Mouse (Mus musculus): ENCODE measurements around the gene Prr5. TPM values are rescaled to one million over a fixed set of nuclear protein-coding genes. Genes with fewer than 3 reads are reported as not detected.

The Prr5 gene
- total and polyA plus RNA-seq, 3 experiments, result not detected

DNA sequence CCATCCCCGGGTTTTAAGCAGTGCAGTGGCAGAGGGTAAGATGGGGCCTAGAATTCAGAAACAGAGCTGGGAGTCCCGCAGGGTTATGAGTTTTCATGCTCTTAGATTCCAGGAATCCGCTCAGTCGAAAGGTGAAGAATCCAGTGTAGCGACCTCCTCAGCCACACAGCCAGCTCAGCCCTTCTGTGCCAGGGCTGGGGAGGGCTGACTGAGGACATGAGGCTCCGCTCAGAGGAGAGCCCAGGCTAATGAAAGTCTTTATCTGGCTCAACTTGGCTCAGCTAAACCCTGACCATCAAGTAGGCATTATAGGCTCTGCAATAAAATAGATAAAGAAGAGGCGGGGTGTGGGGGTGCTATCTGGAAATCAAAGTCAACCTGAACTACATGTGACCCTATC lies 16.3 kb upstream of the Prr5 start:
- H3K4me3 ChIP-seq (ENCODE audit: low read depth, low read length), result no peak overlapping the region
- H3K4me1 ChIP-seq (ENCODE audit: insufficient read depth, low read depth, low read length), result no peaks in the 10 kb centered on the region
- no peak for ATAC-seq (ENCODE audit: extremely low read depth, insufficient number of reproducible peaks, low FRiP score, poor library complexity, severe bottlenecking)
- no peaks in the 10 kb centered on the region for H3K36me3 ChIP-seq (replicated peaks)
- TF ChIP-seq GATA2 (IDR thresholded peaks at IDR 0.05; ENCODE audit: borderline replicate concordance, low read depth, low read length) (no peak), GATA1 (IDR thresholded peaks at IDR 0.05; ENCODE audit: borderline replicate concordance, low read length) (no peak), POLR2AphosphoS5 (IDR thresholded peaks at IDR 0.05; ENCODE audit: insufficient replicate concordance, low read depth, low read length) (no peak), TAL1 (conservative IDR thresholded peaks at IDR 0.05; ENCODE audit: low read depth, low read length) (no peak), CTCF (IDR thresholded peaks at IDR 0.05; ENCODE audit: low read depth, low read length) (no peak)
- no peaks in the 10 kb centered on the region for H3K27me3 ChIP-seq (ENCODE audit: insufficient read depth, low read length)
- H3K9me3 ChIP-seq (replicated peaks), result peaks cover 75% of the 10 kb centered on the region
- no peak for DNase-seq (ENCODE audit: low spot score)

DNA sequence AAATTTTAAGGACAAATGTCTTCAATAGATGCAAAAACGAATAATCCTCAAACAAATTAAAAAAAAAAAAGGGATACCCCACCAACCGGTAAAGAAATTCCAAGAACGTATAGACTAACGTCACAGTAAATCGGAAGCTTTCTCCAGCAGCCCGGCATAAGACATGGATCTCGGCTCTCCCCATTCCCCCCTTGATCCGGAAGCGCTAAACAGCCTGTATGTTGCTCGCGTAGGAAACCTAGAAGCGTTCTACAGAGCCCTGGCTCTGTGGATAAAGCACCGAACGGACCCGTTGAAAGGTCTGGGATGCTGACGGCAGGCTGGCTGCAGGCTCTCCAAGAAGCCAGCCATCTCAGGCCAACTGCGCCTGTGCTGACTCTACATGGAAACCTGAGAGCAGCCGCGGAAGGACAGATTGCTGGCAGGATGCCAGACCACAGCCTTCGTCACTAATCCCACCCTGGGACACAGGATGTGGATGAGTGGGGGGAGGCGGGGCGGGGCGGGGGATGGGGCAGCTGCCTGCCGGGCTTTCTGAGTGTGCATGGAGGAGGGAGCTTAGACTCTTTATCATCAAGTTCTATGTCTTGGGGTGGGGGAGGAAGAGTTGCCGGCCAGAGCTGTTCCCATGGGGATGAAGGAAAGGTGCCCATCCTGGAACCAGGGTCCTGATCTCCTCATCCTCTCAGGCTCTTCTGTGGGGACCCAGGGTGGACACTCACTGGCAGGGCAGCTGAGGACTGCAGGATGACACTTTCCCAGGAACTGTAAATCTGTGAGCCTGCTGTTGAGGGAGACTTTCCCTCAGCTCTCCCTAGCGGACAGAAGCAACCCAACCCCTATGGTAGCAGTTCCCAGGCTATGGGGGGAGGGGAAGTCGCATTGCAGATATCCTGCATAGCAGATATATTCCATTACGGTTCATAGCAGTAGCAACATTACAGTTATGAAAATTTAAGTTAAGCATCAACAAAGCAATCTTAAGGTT lies 15.1 kb upstream of the Prr5 start:
- TF ChIP-seq GATA1 (IDR thresholded peaks at IDR 0.05; ENCODE audit: borderline replicate concordance, low read length) (no peak), CTCF (IDR thresholded peaks at IDR 0.05; ENCODE audit: low read depth, low read length) (no peak), GATA2 (IDR thresholded peaks at IDR 0.05; ENCODE audit: borderline replicate concordance, low read depth, low read length) (no peak), TAL1 (conservative IDR thresholded peaks at IDR 0.05; ENCODE audit: low read depth, low read length) (no peak), POLR2AphosphoS5 (IDR thresholded peaks at IDR 0.05; ENCODE audit: insufficient replicate concordance, low read depth, low read length) (no peak)
- no peaks in the 10 kb centered on the region for H3K27me3 ChIP-seq (ENCODE audit: insufficient read depth, low read length)
- ATAC-seq (ENCODE audit: extremely low read depth, insufficient number of reproducible peaks, low FRiP score, poor library complexity, severe bottlenecking), result no peak
- H3K4me3 ChIP-seq (ENCODE audit: low read depth, low read length), result no peak overlapping the region
- H3K4me1 ChIP-seq (ENCODE audit: insufficient read depth, low read depth, low read length), result no peaks in the 10 kb centered on the region
- no peak for DNase-seq (ENCODE audit: low spot score)
- peaks cover 77% of the 10 kb centered on the region for H3K9me3 ChIP-seq (replicated peaks)
- H3K36me3 ChIP-seq (replicated peaks), result no peaks in the 10 kb centered on the region

DNA sequence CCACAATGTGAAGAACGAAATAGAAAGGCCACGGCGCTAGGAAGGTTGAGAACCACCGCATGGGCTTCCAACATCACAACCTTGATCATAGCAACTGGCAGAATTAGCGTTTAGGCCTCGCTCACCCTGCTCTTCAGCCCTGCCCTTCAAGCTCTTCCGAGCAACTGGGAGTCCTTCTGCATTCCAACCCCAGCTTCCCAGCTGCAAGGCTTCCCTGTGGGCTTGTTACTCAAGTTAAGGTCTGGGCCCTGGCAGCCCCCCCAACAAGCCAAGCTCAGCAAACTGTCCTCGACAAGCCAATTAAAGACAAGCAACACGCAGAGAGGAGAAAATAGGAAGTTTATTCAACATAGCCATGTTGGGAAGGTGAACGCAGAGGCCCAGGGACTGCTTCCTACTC lies 14.4 kb upstream of the Prr5 start:
- Histone ChIP-seq H3K9me3 (replicated peaks) (peaks cover 77% of the 10 kb centered on the region), H3K27me3 (ENCODE audit: insufficient read depth, low read length) (no peaks in the 10 kb centered on the region), H3K4me3 (ENCODE audit: low read depth, low read length) (no peak overlapping the region), H3K4me1 (ENCODE audit: insufficient read depth, low read depth, low read length) (no peaks in the 10 kb centered on the region), H3K36me3 (replicated peaks) (no peaks in the 10 kb centered on the region)
- TF ChIP-seq GATA2 (IDR thresholded peaks at IDR 0.05; ENCODE audit: borderline replicate concordance, low read depth, low read length) (no peak), GATA1 (IDR thresholded peaks at IDR 0.05; ENCODE audit: borderline replicate concordance, low read length) (no peak), POLR2AphosphoS5 (IDR thresholded peaks at IDR 0.05; ENCODE audit: insufficient replicate concordance, low read depth, low read length) (no peak), CTCF (IDR thresholded peaks at IDR 0.05; ENCODE audit: low read depth, low read length) (no peak), TAL1 (conservative IDR thresholded peaks at IDR 0.05; ENCODE audit: low read depth, low read length) (no peak)
- no peak for ATAC-seq (ENCODE audit: extremely low read depth, insufficient number of reproducible peaks, low FRiP score, poor library complexity, severe bottlenecking)
- no peak for DNase-seq (ENCODE audit: low spot score)

DNA sequence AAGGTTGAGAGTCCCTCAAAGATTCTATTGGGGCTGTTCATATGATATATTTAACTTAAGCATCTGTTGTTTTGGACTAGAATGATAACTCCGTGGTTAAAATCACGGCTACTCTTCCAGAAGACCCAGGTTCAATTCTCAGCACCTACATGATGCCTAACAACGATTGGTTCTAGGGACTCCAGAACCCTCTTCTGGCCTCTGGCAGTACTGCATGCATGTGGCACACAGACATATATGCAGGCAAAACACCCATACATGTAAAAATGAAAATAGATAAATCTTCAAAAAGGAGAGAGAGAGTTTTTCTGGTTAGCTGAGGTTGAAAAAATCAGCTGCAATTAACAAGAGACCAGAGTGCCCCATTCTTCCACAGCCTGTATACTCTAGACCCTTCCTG lies 12.7 kb upstream of the Prr5 start:
- Histone ChIP-seq H3K4me3 (ENCODE audit: low read depth, low read length) (no peak overlapping the region), H3K27me3 (ENCODE audit: insufficient read depth, low read length) (no peaks in the 10 kb centered on the region), H3K36me3 (replicated peaks) (no peaks in the 10 kb centered on the region), H3K9me3 (replicated peaks) (peaks cover 70% of the 10 kb centered on the region), H3K4me1 (ENCODE audit: insufficient read depth, low read depth, low read length) (no peaks in the 10 kb centered on the region)
- ATAC-seq (ENCODE audit: extremely low read depth, insufficient number of reproducible peaks, low FRiP score, poor library complexity, severe bottlenecking) (no peak), DNase-seq (ENCODE audit: low spot score) (no peak)
- TF ChIP-seq POLR2AphosphoS5 (IDR thresholded peaks at IDR 0.05; ENCODE audit: insufficient replicate concordance, low read depth, low read length), result no peak
- no peak for TF ChIP-seq GATA2 (IDR thresholded peaks at IDR 0.05; ENCODE audit: borderline replicate concordance, low read depth, low read length)
- no peak for TF ChIP-seq TAL1 (conservative IDR thresholded peaks at IDR 0.05; ENCODE audit: low read depth, low read length)
- TF ChIP-seq CTCF (IDR thresholded peaks at IDR 0.05; ENCODE audit: low read depth, low read length), result no peak
- TF ChIP-seq GATA1 (IDR thresholded peaks at IDR 0.05; ENCODE audit: borderline replicate concordance, low read length), result no peak

DNA sequence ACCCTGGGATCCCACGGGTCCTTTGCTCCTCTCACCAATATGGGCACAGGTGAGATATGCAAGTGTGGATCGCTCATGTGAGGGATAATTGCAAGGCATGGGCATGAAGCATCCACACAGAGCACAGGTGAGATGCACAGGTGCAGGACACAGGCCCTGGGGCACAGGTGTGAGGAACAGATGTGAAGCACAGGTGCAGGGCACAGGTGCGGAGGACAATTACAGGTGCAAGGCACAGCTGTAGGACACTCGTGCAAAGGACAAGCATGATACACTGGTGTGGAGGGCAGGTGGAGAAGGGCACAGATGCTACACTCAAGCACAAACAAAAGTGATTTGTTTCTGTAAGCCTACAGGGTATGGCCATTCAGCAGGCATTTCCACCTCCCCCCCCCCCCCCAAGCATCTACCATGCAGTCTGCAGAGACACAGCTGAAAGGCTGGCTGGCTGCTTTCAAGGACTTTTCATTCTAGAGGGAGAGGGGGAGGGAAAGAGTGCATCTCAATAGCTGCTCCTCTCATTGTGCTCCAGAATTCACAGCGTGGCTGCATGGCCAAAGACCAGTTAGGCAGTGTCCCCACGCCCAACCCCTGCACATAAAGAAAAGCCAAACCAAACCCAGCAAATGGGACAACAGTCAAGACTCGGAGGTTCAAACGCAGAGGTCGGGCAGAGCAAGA lies 11.9 kb upstream of the Prr5 start:
- ATAC-seq (ENCODE audit: extremely low read depth, insufficient number of reproducible peaks, low FRiP score, poor library complexity, severe bottlenecking) (no peak), DNase-seq (ENCODE audit: low spot score) (no peak)
- Histone ChIP-seq H3K9me3 (replicated peaks) (peaks cover 73% of the 10 kb centered on the region), H3K27me3 (ENCODE audit: insufficient read depth, low read length) (no peaks in the 10 kb centered on the region), H3K4me1 (ENCODE audit: insufficient read depth, low read depth, low read length) (no peaks in the 10 kb centered on the region), H3K36me3 (replicated peaks) (no peaks in the 10 kb centered on the region), H3K4me3 (ENCODE audit: low read depth, low read length) (no peak overlapping the region)
- TF ChIP-seq GATA1 (IDR thresholded peaks at IDR 0.05; ENCODE audit: borderline replicate concordance, low read length) (no peak), CTCF (IDR thresholded peaks at IDR 0.05; ENCODE audit: low read depth, low read length) (no peak), GATA2 (IDR thresholded peaks at IDR 0.05; ENCODE audit: borderline replicate concordance, low read depth, low read length) (no peak), TAL1 (conservative IDR thresholded peaks at IDR 0.05; ENCODE audit: low read depth, low read length) (no peak), POLR2AphosphoS5 (IDR thresholded peaks at IDR 0.05; ENCODE audit: insufficient replicate concordance, low read depth, low read length) (no peak)

DNA sequence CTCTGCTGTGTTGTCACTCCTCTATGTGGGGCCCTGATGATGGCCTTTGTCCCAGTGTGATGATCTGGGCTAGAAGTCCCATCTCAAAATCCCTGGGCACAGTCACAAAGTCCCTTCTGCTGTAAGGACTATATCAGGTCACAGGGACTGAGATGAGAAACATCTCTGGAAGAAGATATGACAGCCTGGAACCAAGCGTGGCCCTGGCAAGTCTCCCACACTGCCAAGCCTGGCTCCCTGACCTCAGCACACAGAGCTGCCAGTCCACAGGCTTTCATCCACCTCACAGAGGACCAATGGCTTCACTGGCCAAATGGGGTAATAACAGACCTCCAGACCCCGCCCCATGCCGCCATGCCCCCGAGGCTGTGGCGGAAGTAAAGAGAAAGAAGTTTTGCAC lies 10.8 kb upstream of the Prr5 start:
- TF ChIP-seq TAL1 (conservative IDR thresholded peaks at IDR 0.05; ENCODE audit: low read depth, low read length), result no peak
- no peak for TF ChIP-seq GATA1 (IDR thresholded peaks at IDR 0.05; ENCODE audit: borderline replicate concordance, low read length)
- TF ChIP-seq CTCF (IDR thresholded peaks at IDR 0.05; ENCODE audit: low read depth, low read length), result no peak
- TF ChIP-seq GATA2 (IDR thresholded peaks at IDR 0.05; ENCODE audit: borderline replicate concordance, low read depth, low read length), result no peak
- TF ChIP-seq POLR2AphosphoS5 (IDR thresholded peaks at IDR 0.05; ENCODE audit: insufficient replicate concordance, low read depth, low read length), result no peak
- ATAC-seq (ENCODE audit: extremely low read depth, insufficient number of reproducible peaks, low FRiP score, poor library complexity, severe bottlenecking), result no peak
- H3K4me1 ChIP-seq (ENCODE audit: insufficient read depth, low read depth, low read length), result no peaks in the 10 kb centered on the region
- H3K36me3 ChIP-seq (replicated peaks), result no peaks in the 10 kb centered on the region
- H3K9me3 ChIP-seq (replicated peaks), result peaks cover 78% of the 10 kb centered on the region
- no peaks in the 10 kb centered on the region for H3K27me3 ChIP-seq (ENCODE audit: insufficient read depth, low read length)
- H3K4me3 ChIP-seq (ENCODE audit: low read depth, low read length), result no peak overlapping the region
- DNase-seq (ENCODE audit: low spot score), result no peak
